Comparison of ENCODE assay signal across 9 mouse cellular contexts in the genomic region with DNA sequence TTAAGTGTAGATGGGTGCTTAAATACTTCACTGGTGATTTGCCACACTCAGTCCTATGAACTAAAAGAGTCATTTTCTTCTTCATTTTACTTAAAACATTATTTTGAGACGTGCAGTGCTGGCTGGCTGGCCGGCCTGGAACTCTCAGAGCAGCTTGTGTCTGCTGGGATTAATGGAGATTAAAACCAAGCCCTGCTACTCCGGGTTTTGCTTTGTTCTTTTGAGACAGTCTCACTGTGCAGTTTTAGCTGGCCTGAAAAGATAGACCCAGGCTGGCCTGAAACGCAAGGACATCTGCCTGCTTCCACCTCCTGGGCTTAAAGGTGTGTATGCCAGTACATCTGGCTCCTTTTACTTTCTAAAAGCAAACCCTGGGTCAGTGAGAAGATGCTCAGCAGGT. TPM values are rescaled to one million over a fixed set of nuclear protein-coding genes. Genes with fewer than 3 reads are reported as not detected.
DNase-seq lines count a peak whose midpoint lies in the region; ATAC-seq lines count a peak whose summit lies in the region.
"Had no signal": no experiment of that assay in that cellular context is flagged by ENCODE, and none has a peak within 500 bp of the region (broad histone marks: within the 10 kb centered on the region; RNA-seq: fewer than 3 reads in every experiment).

No protein-coding gene starts in this region.

- DNase-seq in cerebellum, postnatal 14 days, result peak; percentile 40 to 48
- peak; percentile 42 to 54 for DNase-seq in cerebellum, postnatal 25 days
- no peak for DNase-seq in adrenal gland, postnatal 10 days
- DNase-seq in Muller cell, postnatal 12 days (ENCODE audit: inconsistent ontology term), result no peak
- DNase-seq in thymus, postnatal 0 days (ENCODE audit: low spot score), result no peak

- H3K9ac ChIP-seq in hindbrain, embryonic 13.5 days, result peak overlapping the region; percentile 63
- no peak overlapping the region for H3K9ac ChIP-seq in midbrain, embryonic 15.5 days

- no peaks in the 10 kb centered on the region for H3K9me3 ChIP-seq in hindbrain, embryonic 13.5 days
- no peaks in the 10 kb centered on the region for H3K9me3 ChIP-seq in midbrain, embryonic 15.5 days

- no peaks in the 10 kb centered on the region; the same call in 1 of the 2 replicates for H3K36me3 ChIP-seq in hindbrain, embryonic 13.5 days
- H3K36me3 ChIP-seq in midbrain, embryonic 15.5 days (replicated peaks), result no peaks in the 10 kb centered on the region

- no peak for ATAC-seq in cerebellum, adult (ENCODE audit: insufficient number of reproducible peaks, low FRiP score, low TSS enrichment)
- no peak for ATAC-seq in hindbrain, embryonic 13.5 days (ENCODE audit: low FRiP score)
- no peak for ATAC-seq in midbrain, embryonic 15.5 days (replicated peaks)

- H3K4me1 ChIP-seq in hindbrain, embryonic 13.5 days (replicated peaks), result peaks cover 29% of the 10 kb centered on the region
- peaks cover 24% of the 10 kb centered on the region for H3K4me1 ChIP-seq in midbrain, embryonic 15.5 days

- H3K4me2 ChIP-seq in hindbrain, embryonic 13.5 days, result peak overlapping the region; percentile 75
- H3K4me2 ChIP-seq in midbrain, embryonic 15.5 days, result peak overlapping the region; percentile 80

- WGBS in hindbrain, embryonic 13.5 days, result 26% methylated on average over 4 of the region's 4 CpGs
- WGBS in midbrain, embryonic 15.5 days, result 11% methylated on average over 4 of the region's 4 CpGs

- no peaks in the 10 kb centered on the region for H3K27me3 ChIP-seq in hindbrain, embryonic 13.5 days
- H3K27me3 ChIP-seq in midbrain, embryonic 15.5 days (replicated peaks), result no peaks in the 10 kb centered on the region

- H3K27ac ChIP-seq in hindbrain, embryonic 13.5 days, result peak overlapping the region; percentile 81
- peak overlapping the region; percentile 99 for H3K27ac ChIP-seq in midbrain, embryonic 15.5 days
- H3K27ac ChIP-seq: kidney, postnatal 0 days had no signal

- H3K4me3 ChIP-seq in hindbrain, embryonic 13.5 days, result peak overlapping the region; percentile 76
- H3K4me3 ChIP-seq in midbrain, embryonic 15.5 days, result peak overlapping the region; percentile 78

RNA-seq across cellular contexts. Expression of a gene that starts 2.2 kb away (rescaled TPM):
- polyA plus RNA-seq in hindbrain, embryonic 13.5 days (2015; fragmentation: Nextera tagmentation; extraction: Ambion mirVana), result 7.9 and 8.6 TPM in 2 replicates
- polyA plus RNA-seq in midbrain, embryonic 15.5 days (2015; fragmentation: Nextera tagmentation; extraction: Ambion mirVana), result 8.9 and 9.9 TPM in 2 replicates
- 1 to 10 TPM; 5.9 to 7.8 TPM for total RNA-seq in adrenal gland, postnatal 10 days (2021)
- 3.6 and 3.9 TPM in 2 replicates for polyA plus RNA-seq in thymus, postnatal 0 days (2015; fragmentation: Nextera tagmentation; extraction: Ambion mirVana)

Comparison
In these comparisons a context has a peak if more than half of its experiments do, and no peak if none do; other contexts are left out.
1. DNase-seq: peak in cerebellum, postnatal 14 days (2 of 2) and cerebellum, postnatal 25 days (2 of 2); none in adrenal gland, postnatal 10 days (single experiment), Muller cell, postnatal 12 days (single experiment) and thymus, postnatal 0 days (single experiment).